Mouse (Mus musculus) heart, postnatal 0 days (tissue): ENCODE measurements around the gene Hs2st1. TPM values are rescaled to one million over a fixed set of nuclear protein-coding genes. Genes with fewer than 3 reads are reported as not detected.
A peak's percentile ranks its signal among the peaks of the same experiment; 100 is the strongest.
"Not testable (repeated sequence)": the region's sequence is repeated elsewhere in the genome, so short reads cannot be mapped to it uniquely, and the experiment has no call there.

Source experiments
- ATAC-seq: fragments of 200-750 bp; cut with Nextera tagmentation; 2 replicates; pipeline ENCODE4 v1.8.0; 2017; ENCODE audit warnings: low read depth, moderate number of reproducible peaks, moderate library complexity; ENCODE audit not compliant: insufficient read depth
- DNase-seq: peaks from one replicate; pipeline ENCODE4 v3.0.0-alpha.2; 2016; ENCODE audit warnings: low spot score
- H3K27ac ChIP-seq: fragments of 300-500 bp; sonication (generic); 2 replicates; pipeline ENCODE4 v1.5.1; 2014; ENCODE audit warnings: low read depth, mild to moderate bottlenecking
- H3K27me3 ChIP-seq: fragments of 300-500 bp; sonication (generic); 2 replicates; pipeline ENCODE4 v1.6.1; 2014; ENCODE audit warnings: low read length, mixed read lengths; ENCODE audit not compliant: control insufficient read depth, insufficient read depth
- H3K36me3 ChIP-seq: fragments of 300-500 bp; sonication (generic); replicated peaks from 2 replicates; pipeline ENCODE4 v1.6.1; 2014; ENCODE audit warnings: low read length, mixed read lengths; ENCODE audit not compliant: control insufficient read depth, insufficient read depth
- H3K4me1 ChIP-seq: fragments of 300-500 bp; sonication (generic); 2 replicates; pipeline ENCODE4 v1.6.1; 2014; ENCODE audit warnings: antibody characterized with exemption; ENCODE audit not compliant: control insufficient read depth, insufficient read depth
- H3K4me2 ChIP-seq: fragments of 300-500 bp; sonication (generic); 2 replicates; pipeline ENCODE4 v1.6.1; 2014; ENCODE audit warnings: low read depth, mild to moderate bottlenecking, low read length, moderate library complexity
- H3K4me3 ChIP-seq: fragments of 300-500 bp; sonication (generic); 2 replicates; pipeline ENCODE4 v1.5.1; 2014; ENCODE audit warnings: low read depth, low read length
- H3K9ac ChIP-seq: fragments of 300-500 bp; sonication (generic); replicated peaks from 2 replicates; pipeline ENCODE4 v1.6.1; 2014; ENCODE audit warnings: low read depth, low read length, mixed read lengths
- H3K9me3 ChIP-seq: fragments of 300-500 bp; sonication (generic); replicated peaks from 2 replicates; pipeline ENCODE4 v1.6.1; 2016; ENCODE audit warnings: low read length; ENCODE audit not compliant: control insufficient read depth
- CTCF ChIP-seq: IDR thresholded peaks from 2 replicates; pipeline ENCODE4 v1.5.1; 2016; ENCODE audit warnings: antibody characterized with exemption, control low read depth, low read depth
- EP300 ChIP-seq: IDR thresholded peaks from 2 replicates; pipeline ENCODE4 v1.6.1; 2016; ENCODE audit warnings: antibody characterized with exemption, low read depth
- WGBS: fragments of 180-500 bp; shearing (Covaris S2); extraction: QIAGEN DNeasy Blood & Tissue Kit; methylation state at CpG from one replicate; pipeline ENCODE4 v1.1.7; 2014; 5-methylcytosine and 5-hydroxymethylcytosine counted together
- polyA plus RNA-seq: library from polyadenylated mRNA; unstranded; fragments of >200 nt; fragmentation: Nextera tagmentation; extraction: Ambion mirVana; gene quantifications from 2 replicates; pipeline ENCODE4 v1.2.1, GENCODE M21; 2015
- total RNA-seq: library from RNA; depleted of rRNA; stranded (reverse); fragments of >200 nt; gene quantifications from 2 replicates; pipeline ENCODE4 v1.2.3, GENCODE M21; 2014; ENCODE audit warnings: low replicate concordance

The Hs2st1 gene
- total and polyA plus RNA-seq, 2 experiments from 2014 or later: 3.5 to 9.0 TPM

DNA sequence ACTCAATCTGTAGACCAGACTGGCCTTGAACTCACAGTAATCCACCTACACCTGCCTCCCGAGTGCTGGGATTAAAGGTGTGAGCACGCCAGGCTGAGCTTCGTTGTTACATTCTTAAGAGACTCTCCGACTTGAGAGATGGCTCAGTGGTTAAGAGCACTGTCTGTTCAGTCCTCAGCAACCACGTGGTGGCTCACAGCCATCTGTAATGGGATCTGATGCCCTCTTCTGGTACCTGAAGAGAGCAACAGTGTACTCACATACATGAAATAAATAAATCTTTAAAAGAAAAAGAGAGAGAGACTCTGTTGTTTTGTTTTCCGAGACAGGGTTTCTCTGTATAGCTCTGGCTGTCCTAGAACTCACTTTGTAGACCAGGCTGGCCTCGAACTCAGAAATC lies 35.8 kb upstream of the Hs2st1 start:
- H3K4me2 ChIP-seq, H3K27ac ChIP-seq, ATAC-seq, H3K36me3 ChIP-seq, H3K9me3 ChIP-seq, DNase-seq, H3K27me3 ChIP-seq, H3K4me3 ChIP-seq, H3K9ac ChIP-seq: not testable (repeated sequence)
- TF ChIP-seq CTCF: 0 out of 2 replicates have a peak, but pooled peaks have one; percentile 20
- H3K4me1 ChIP-seq: 0 out of 2 replicates have a peak, but pooled peaks cover 14% of the 10 kb centered on the region
- WGBS: 68% methylated on average over 7 of the region's 7 CpGs

DNA sequence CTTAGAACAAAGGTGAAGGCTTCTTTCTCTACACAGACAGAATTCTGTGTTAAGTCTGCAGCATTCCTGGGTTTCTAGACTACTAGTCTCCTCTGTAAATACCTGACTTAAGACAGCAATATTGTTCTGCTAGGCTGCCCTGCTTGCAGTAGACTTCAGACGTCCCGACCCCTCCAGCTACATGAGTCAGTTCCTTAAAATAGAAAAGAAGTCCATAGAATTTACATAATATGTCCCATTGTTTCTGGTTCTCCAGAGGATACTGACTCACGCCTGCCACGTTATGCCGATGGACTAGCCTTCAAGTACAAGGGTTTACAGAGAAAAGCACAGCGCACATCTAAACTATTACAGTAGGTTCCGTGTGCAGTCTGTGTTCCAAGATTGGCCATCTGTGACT lies 34.2 kb upstream of the Hs2st1 start:
- no peak overlapping the region for H3K4me2 ChIP-seq
- ATAC-seq (peak; percentile 83), DNase-seq (peak; percentile 83)
- H3K9me3 ChIP-seq: no peaks in the 10 kb centered on the region
- TF ChIP-seq EP300 (no peak), CTCF (no peak)
- H3K4me1 ChIP-seq: 0 out of 2 replicates have a peak, but pooled peaks cover 14% of the 10 kb centered on the region
- H3K4me3 ChIP-seq: no peak overlapping the region
- no peak overlapping the region for H3K9ac ChIP-seq
- peaks cover 14% of the 10 kb centered on the region for H3K36me3 ChIP-seq
- no peaks in the 10 kb centered on the region for H3K27me3 ChIP-seq
- H3K27ac ChIP-seq: peak overlapping the region; percentile 73
- WGBS: 30% methylated on average over 7 of the region's 7 CpGs

DNA sequence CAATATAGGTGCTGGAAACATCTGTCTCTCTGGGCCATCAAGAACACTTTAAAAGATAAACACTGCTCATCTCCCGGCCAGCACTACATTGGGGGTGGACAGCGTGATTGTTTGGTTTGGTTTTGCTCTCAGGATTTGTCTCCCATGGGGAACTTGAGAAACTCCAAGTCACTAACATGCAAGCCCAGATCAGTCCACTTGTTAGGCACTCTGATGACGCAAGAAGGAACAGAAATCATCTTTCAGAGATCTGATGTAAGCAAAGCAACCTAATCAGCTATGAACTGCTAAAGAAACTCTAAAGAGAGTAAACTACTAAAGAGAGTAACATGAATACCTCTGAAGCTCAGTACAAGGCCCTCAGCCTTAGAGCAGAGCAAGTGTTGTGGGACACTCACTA lies 33.6 kb upstream of the Hs2st1 start:
- Histone ChIP-seq H3K36me3 (peaks cover 18% of the 10 kb centered on the region), H3K4me1 (0 out of 2 replicates have a peak, but pooled peaks cover 14% of the 10 kb centered on the region), H3K9me3 (no peaks in the 10 kb centered on the region), H3K4me3 (no peak overlapping the region), H3K27ac (0 out of 2 replicates have a peak overlapping the region, but pooled peaks have one; percentile 73), H3K27me3 (no peaks in the 10 kb centered on the region), H3K4me2 (no peak overlapping the region), H3K9ac (no peak overlapping the region)
- WGBS: 70% methylated on average over 3 of the region's 3 CpGs
- ATAC-seq (no peak), DNase-seq (no peak)
- TF ChIP-seq EP300 (no peak), CTCF (no peak)

DNA sequence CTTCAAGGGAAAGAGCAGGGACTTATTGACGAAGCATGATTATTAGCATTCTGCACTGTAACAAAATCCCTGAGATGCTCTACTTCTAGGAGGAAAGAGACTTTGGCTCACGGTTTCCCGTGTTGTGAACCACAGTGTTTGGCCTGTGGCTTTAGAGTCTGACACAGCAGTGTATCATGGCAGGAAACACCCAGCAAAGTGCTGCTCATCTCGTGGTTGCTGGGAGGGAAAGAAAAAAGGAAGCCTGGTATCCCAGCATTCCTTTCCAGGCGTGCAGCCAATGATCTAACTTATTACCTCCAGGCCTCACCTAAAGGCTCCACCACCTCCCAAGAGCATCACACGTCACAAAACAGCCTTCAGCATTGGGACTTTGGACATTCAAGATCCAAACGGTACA lies 32.8 kb upstream of the Hs2st1 start:
- Histone ChIP-seq H3K27ac (peak overlapping the region; percentile 23; the same call in 1 of the 2 replicates), H3K4me3 (no peak overlapping the region), H3K4me2 (no peak overlapping the region), H3K9ac (no peak overlapping the region), H3K27me3 (no peaks in the 10 kb centered on the region), H3K9me3 (no peaks in the 10 kb centered on the region), H3K4me1 (peaks cover 18% of the 10 kb centered on the region; the same call in 1 of the 2 replicates), H3K36me3 (peaks cover 23% of the 10 kb centered on the region)
- no peak for DNase-seq
- ATAC-seq: no peak
- no peak for TF ChIP-seq CTCF
- TF ChIP-seq EP300: no peak
- 70% methylated on average over 7 of the region's 7 CpGs for WGBS

DNA sequence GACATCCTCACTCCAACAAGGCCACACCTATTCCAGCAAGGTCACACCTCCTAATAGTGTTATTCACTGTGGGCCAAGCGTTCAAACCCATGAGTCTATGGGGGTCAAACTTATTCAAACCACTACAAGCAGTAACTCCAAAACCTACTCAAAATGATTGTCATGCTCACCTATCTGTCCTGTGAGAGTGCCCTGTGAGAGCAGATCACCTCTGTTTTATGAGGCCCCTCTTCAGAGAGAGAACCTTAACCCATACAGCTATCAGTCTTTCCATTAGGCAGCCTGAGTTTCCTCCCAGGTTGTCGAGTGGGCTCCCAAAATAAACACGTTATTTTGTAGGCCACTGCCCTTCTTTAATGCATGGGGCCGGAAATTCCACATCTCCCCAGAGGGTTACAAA lies 32.4 kb upstream of the Hs2st1 start:
- peaks cover 21% of the 10 kb centered on the region; the same call in 1 of the 2 replicates for H3K4me1 ChIP-seq
- WGBS: 31% methylated on average over 4 of the region's 4 CpGs
- no peak for ATAC-seq
- no peak overlapping the region for H3K4me2 ChIP-seq
- no peak overlapping the region for H3K4me3 ChIP-seq
- no peak for DNase-seq
- no peaks in the 10 kb centered on the region for H3K9me3 ChIP-seq
- no peaks in the 10 kb centered on the region for H3K27me3 ChIP-seq
- TF ChIP-seq CTCF (no peak), EP300 (no peak)
- peaks cover 25% of the 10 kb centered on the region for H3K36me3 ChIP-seq
- peak overlapping the region; percentile 23; the same call in 1 of the 2 replicates for H3K27ac ChIP-seq
- H3K9ac ChIP-seq: no peak overlapping the region
